Mouse (Mus musculus): ENCODE measurements around the gene Lrrc43. TPM values are rescaled to one million over a fixed set of nuclear protein-coding genes. Genes with fewer than 3 reads are reported as not detected.

The Lrrc43 gene
- not detected in 2 replicates for polyA plus RNA-seq (2012; ENCODE audit: low replicate concordance)

GRCm38 (mm10) chr5:123489112-123489785, at the start of gene Lrrc43, which contains the start of gene Il31:
TSS of gene Lrrc43 (plus strand) at chr5:123489305.
TSS of gene Il31 (minus strand) at chr5:123489489.

GRCm38 (mm10) chr5:123510160-123510559, 21.1 kb downstream of the Lrrc43 start, which contains the start of gene B3gnt4:
TSS of gene B3gnt4 (plus strand) at chr5:123510460.

GRCm38 (mm10) chr5:123523692-123524392, 34.7 kb downstream of the Lrrc43 start, which contains the start of gene Diablo:
TSS of gene Diablo (minus strand) at chr5:123524176.

GRCm38 (mm10) chr5:123525281-123525680, 36.2 kb downstream of the Lrrc43 start, which contains the start of gene Gm49027:
TSS of gene Gm49027 (minus strand) at chr5:123525488.

Other genes starting within 250 kb of the Lrrc43 start
- gene Wdr66, start 237.2 kb upstream of the Lrrc43 start, polyA plus RNA-seq (2012; ENCODE audit: low replicate concordance), result 0.18 and 0.42 TPM in 2 replicates
- gene Bcl7a, start 145.5 kb upstream of the Lrrc43 start, polyA plus RNA-seq (2012; ENCODE audit: low replicate concordance), result 47.3 and 50.2 TPM in 2 replicates
- 46.9 and 53.3 TPM in 2 replicates for gene Mlxip, start 94.5 kb upstream of the Lrrc43 start, polyA plus RNA-seq (2012; ENCODE audit: low replicate concordance)
- gene Il31, start 184 bp downstream of the Lrrc43 start, polyA plus RNA-seq (2012; ENCODE audit: low replicate concordance), result not detected in 2 replicates
- not detected in 2 replicates for gene B3gnt4, start 21.2 kb downstream of the Lrrc43 start, polyA plus RNA-seq (2012; ENCODE audit: low replicate concordance)
- 3.1 and 9.1 TPM in 2 replicates for gene Diablo, start 34.9 kb downstream of the Lrrc43 start, polyA plus RNA-seq (2012; ENCODE audit: low replicate concordance)
- 0.56 and 0.85 TPM in 2 replicates for gene Gm49027, start 36.2 kb downstream of the Lrrc43 start, polyA plus RNA-seq (2012; ENCODE audit: low replicate concordance)
- gene Vps33a, start 83.7 kb downstream of the Lrrc43 start, polyA plus RNA-seq (2012; ENCODE audit: low replicate concordance), result 5.2 and 14.4 TPM in 2 replicates
- gene Clip1, start 195.3 kb downstream of the Lrrc43 start, polyA plus RNA-seq (2012; ENCODE audit: low replicate concordance), result 16.2 and 23.8 TPM in 2 replicates
- 47.8 and 53.4 TPM in 2 replicates for gene Zcchc8, start 231.8 kb downstream of the Lrrc43 start, polyA plus RNA-seq (2012; ENCODE audit: low replicate concordance)

Measured in hematopoietic multipotent progenitor cell, adult 10-12 weeks (in vitro differentiated cells).